Mouse (Mus musculus) thymus, postnatal 0 days (tissue): ENCODE results near the gene Hipk3. TPM values are rescaled to one million over a fixed set of nuclear protein-coding genes. Genes with fewer than 3 reads are reported as not detected.

Experiments used
- DNase-seq: peaks from one replicate; pipeline ENCODE4 v3.0.0-alpha.2; 2015; ENCODE audit warnings: low spot score
- polyA plus RNA-seq: library from polyadenylated mRNA; unstranded; fragments of >200 nt; fragmentation: Nextera tagmentation; extraction: Ambion mirVana; gene quantifications from 2 replicates; pipeline ENCODE4 v1.2.1, GENCODE M21; 2015

Gene Hipk3
- polyA plus RNA-seq, 1 experiment from 2014 or later: 13.9 TPM

- DNase-seq: no peak
Observed at GRCm38 (mm10) chr2:104472056-104472455, 22.2 kb downstream of the Hipk3 start.

DNA sequence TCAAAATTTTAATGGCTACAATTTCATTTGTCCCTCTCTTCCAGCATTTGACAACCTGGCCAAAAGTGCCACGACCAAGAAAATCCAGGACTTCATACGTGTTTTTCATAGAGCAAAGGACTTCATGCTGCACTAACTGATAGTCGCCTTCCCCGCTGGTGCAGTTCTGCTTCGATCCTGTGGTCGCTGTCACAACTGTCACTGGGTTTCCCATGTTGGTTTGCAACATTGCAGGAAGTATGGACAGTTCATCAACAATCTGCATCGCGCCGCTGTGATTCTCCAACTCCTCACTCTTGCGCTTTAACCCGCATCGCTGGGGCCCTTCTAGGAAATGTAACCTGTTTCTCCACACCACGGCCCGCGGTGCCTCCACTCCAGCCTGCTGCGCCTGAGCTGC is 23.1 kb downstream of the Hipk3 start:
- DNase-seq: no peak

GRCm38 (mm10) chr2:104470536-104470935 is 23.7 kb downstream of the Hipk3 start:
- no peak for DNase-seq

DNA sequence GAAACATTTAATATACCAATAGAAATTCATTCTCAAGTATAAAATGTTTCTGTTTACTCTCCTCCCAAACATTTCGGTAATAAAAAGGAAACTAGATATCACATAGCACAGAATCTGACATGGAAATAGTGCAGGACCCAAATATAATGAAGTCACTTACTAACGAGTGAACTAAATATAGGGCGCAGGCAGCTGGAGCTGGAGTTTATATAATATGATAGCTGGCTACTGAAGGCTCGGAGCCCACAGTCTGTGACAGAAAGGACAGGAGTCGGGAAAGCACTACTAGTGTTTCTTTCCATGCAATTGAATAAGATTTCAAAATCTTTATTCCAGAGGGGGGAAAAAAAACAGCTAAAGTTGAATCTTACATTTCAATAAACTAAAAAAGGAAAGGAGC is 25.8 kb downstream of the Hipk3 start:
- DNase-seq: no peak

DNA sequence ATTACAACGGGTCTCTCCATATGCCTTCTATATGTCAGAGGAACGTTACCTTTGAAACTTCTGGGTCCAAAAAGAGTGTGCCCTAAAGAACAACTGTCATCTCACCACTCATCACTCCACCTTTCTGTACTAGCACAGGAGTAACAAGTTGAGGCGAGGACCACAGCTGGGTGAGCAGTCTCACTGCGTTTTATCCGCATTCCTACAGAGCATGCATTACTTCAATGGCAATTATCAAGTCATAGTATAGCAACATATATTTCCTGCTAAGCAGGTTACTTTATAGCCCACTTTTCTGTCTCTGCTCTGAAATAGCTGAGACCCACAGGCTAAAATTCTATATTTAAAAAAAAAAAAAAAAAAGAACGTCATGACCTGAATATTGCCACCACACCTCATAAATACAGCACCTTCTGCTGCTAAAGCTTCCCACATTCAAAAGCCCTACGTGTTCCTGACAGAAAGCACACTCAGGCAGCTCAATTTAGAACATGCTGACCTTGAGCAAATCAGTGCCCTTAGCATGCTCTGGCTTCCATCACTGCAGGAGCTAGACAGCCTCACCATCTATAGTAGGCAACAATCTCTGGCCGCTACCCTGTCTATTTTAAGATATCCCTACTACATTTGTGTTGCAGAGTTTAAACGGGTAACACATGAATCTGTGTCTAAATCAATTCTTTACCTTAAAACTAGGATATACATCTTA is 27.2 kb downstream of the Hipk3 start:
- no peak for DNase-seq

DNA sequence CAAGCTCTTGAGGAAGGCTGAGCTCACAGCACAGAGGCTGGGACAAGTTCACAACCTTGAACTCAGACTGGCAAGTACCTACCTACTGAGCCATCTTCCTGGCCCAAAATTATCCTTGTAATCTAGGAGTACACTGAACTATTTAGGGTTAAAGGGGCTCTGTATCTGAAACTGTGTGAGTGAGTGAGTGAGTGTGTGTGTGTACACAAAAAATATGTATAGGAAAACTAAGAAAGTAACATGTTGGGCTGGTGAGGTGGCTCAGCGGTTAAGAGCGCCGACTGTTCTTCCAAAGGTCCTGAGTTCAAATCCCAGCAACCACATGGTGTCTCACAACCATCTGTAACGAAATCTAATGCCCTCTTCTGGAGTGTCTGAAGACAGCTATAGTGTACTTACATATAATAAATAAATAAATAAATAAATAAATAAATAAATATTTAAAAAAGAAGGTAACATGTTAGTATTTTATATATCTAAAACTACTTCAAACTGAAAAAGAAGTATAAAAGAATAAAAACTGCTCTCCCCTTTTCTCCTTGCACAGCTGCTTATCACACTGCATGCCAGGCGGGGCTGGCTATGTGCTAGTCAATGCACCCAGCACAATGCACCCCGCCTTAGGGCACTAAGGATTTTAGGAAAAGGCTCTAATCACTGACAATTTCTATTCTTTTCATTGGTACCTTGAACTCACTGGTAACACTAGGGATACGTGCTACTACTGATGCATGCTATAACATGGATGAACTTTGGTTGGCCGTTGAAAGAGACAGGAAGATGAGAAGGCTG is 28.4 kb downstream of the Hipk3 start:
- no peak for DNase-seq

DNA sequence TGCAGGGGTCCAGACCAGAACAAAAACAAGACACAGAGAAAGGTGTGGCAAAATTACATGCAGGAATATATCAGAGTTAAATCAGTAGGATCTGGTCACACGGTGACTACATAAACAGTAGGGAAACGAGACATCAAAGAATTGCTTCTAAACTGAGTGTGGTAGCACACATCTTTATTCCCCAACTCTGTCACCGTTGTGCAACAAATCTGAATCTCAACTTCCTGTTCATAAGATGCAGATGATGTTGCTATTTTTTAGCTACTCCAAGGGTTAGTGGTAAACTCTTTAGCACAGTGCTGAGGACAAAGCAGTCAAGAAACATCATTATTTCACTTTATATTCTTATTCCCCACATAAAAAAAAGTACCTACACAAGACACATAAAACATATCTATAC is 34.2 kb downstream of the Hipk3 start:
- DNase-seq: no peak

DNA sequence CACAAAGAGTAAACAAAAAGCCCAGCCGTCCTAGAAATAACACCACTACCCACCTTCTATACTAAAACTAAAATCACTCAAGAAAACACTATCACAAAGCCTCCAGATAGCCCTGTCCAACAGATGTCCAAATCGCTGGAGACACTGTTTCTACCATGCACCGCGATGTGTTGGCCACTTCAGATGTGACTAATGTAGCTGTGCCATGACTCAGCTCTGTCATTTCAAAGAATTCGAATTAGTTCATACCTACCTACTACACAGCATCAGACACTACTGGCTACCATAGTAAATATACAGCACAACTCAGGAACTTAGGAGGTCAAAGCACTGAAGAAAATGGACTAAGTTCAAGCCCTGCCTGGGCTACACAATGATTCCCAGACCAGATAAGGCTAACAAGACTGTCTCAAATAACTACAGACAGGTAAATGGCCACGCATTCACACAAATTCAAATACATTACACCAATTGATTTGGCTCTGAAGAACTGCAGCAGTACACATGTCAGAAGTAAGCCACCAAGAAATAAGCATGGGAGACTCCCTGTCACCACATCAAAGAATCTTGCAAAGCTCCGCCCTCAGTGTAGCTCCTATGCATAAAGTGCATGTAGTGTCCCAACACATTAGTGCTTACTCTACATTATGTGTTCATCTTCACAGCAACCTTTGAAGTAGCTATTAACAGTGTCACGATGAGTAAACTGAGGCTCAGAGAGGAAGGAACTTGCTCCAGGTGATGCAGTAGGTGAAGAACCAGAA is 35.5 kb downstream of the Hipk3 start:
- DNase-seq: peak; percentile 52

DNA sequence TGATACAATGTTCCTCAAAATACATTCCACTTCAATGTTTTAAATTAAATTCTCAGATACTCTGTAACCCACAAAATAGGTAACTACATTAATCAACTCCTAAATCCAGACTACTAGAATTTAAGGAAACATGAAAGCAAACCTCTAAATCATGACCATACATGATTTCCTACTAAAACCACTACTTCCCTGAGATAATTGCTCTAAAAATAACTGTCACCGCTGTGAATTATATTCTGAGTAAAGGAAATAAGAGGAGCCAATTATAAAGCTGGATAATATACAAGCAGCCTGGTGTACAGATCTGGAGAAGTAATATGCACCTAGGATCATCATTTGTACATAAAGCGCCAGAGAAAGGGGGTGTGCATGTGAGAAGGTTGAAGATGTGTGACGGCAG is 37.1 kb downstream of the Hipk3 start:
- DNase-seq: no peak

DNA sequence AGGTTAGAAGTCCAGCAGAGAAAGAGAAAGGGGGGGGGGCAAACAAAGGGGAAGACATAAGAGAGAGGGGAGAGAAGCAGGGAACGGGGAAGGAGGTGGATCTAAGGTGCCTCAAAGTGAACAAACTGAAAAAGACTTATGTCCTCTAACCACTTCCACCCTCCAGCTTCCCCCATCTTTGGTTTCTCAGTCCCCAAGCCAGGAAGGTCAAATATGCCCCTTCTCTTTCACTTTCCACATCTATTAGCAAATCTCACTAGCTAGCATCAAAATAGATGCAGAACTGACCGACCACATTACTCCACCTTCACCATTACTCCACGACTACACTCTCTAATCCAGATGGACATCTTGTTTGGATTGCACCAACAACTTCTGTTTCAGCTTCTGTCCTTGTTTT is 43.6 kb downstream of the Hipk3 start:
- DNase-seq: no peak

- no peak for DNase-seq
Observed at GRCm38 (mm10) chr2:104449191-104449590, 45.1 kb downstream of the Hipk3 start.

DNA sequence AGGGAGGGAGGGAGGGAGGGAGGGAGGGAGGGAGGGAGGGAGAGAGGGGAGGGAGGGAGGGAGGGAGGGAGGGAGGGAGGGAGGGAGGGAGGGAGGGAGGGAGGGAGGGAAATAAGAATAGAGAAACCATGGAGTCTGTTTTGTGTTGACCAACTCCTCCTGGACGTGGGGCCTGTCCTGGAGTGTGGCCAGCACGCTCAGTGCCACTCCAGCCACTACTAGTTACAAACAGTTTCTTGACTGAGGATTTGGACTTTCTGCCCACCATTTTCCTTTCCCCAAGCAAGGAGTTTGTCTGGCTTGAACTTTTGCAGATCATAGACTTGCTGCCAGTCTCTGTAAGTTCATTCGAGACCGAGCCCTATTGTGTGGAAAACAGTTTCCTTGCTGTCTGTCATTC is 46.0 kb downstream of the Hipk3 start:
- DNase-seq: no peak

GRCm38 (mm10) chr2:104446016-104446415 is 48.2 kb downstream of the Hipk3 start:
- peak; percentile 57 for DNase-seq

GRCm38 (mm10) chr2:104444776-104445175 is 49.5 kb downstream of the Hipk3 start:
- peak; percentile 74 for DNase-seq

GRCm38 (mm10) chr2:104442341-104442740 is 51.9 kb downstream of the Hipk3 start:
- DNase-seq: no peak

GRCm38 (mm10) chr2:104436226-104436625 is 58.0 kb downstream of the Hipk3 start:
- DNase-seq: no peak

GRCm38 (mm10) chr2:104431067-104431466 is 63.2 kb downstream of the Hipk3 start:
- DNase-seq: no peak

DNA sequence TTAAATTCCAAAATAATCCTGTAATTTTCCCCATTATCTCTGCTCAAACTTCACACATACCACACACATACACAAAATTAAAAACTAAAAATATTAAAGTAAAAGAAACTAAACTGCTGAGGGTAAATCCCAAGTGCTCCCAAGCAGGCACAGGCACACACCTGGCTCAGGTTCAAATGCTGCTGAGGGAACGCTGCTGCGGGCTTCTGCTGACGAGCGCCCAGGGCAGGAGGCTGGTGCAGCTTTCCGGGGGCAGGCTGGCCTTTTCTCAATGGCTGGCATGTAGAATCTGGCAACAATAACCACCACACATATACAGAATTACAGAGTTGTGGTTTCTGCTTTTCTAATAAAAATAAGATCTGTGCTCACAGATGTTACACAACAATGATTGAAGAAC is 63.7 kb downstream of the Hipk3 start:
- no peak for DNase-seq

DNA sequence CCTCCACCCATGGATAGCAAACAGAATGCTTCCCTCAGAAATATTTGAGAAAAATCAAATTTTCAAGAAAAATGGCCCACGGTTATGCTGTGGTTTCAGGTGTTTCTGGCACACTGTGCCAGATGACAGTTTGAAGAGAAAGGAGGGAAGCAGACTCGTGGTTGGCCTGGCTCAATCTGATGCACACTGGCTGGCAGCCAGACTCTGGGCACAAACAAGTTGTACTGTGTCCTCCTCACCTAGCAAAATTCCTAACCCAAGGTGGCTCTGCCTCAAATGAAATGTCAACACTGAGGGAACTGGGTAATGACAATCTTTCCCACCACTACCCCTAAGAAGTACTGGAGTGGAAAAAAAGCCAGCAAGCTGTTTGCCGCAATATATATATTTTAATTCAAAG is 68.1 kb downstream of the Hipk3 start:
- no peak for DNase-seq

- peak; percentile 28 for DNase-seq
Observed at GRCm38 (mm10) chr2:104422230-104422629, 72.0 kb downstream of the Hipk3 start.

DNA sequence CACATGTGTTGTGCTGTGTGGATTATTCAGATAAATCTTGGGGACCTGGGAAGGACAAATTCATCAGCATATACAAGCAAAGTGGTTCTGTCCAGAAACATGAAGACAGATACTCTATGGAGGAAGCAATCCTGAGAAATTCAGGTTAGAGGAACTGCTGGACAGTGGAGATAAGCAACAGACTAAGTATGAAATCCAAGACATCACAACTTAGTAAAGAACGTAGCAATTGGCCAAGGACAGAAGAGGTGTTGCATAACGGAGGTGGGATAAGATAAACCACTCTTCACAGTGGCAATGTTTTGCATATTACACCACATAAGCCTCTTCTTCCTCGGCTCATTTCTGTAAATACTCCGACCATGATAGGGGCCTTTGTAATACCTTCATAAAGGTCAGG is 73.4 kb downstream of the Hipk3 start:
- DNase-seq: no peak

GRCm38 (mm10) chr2:104419999-104420398 is 74.2 kb downstream of the Hipk3 start:
- no peak for DNase-seq
